Mouse (Mus musculus): Measurements from ENCODE around the gene Stab2.

- TF ChIP-seq CTCF (IDR thresholded peaks at IDR 0.05; ENCODE audit: insufficient read depth, low read depth, low read length), result no peak
- TF ChIP-seq POLR2A (IDR thresholded peaks at IDR 0.05; ENCODE audit: insufficient read depth, low read depth, low read length), result no peak
Measured at GRCm38 (mm10) chr10:86915595-86915994, 92.2 kb downstream of the Stab2 start.

Data from olfactory bulb, adult 2 months (tissue).